In genomic region chr2:72499074-72499721, GRCm38 (mm10) we compare ENCODE assay signal across 9 mouse cellular contexts. TPM values are rescaled to one million over a fixed set of nuclear protein-coding genes. Genes with fewer than 3 reads are reported as not detected.
DNase-seq lines count a peak whose midpoint lies in the region; ATAC-seq lines count a peak whose summit lies in the region.
"Had no signal": no experiment of that assay in that cellular context is flagged by ENCODE, and none has a peak within 500 bp of the region (broad histone marks: within the 10 kb centered on the region; RNA-seq: fewer than 3 reads in every experiment).

No protein-coding gene starts in this region.

- H3K9me3 ChIP-seq in liver, embryonic 11.5 days (ENCODE audit: control insufficient read depth, low read length), result no peaks in the 10 kb centered on the region
- H3K9me3 ChIP-seq in forebrain, embryonic 12.5 days, result no peaks in the 10 kb centered on the region
- H3K9me3 ChIP-seq in limb, embryonic 13.5 days, result no peaks in the 10 kb centered on the region

- H3K4me3 ChIP-seq in liver, embryonic 11.5 days (ENCODE audit: low read depth, low read length), result 0 out of 2 replicates have a peak overlapping the region, but pooled peaks have one; percentile 14
- peak overlapping the region; percentile 24 for H3K4me3 ChIP-seq in forebrain, embryonic 12.5 days (replicated peaks)
- H3K4me3 ChIP-seq in limb, embryonic 13.5 days, result peak overlapping the region; percentile 32

- peak overlapping the region; percentile 48 for H3K4me2 ChIP-seq in liver, embryonic 11.5 days
- H3K4me2 ChIP-seq in forebrain, embryonic 12.5 days, result peak overlapping the region; percentile 51
- H3K4me2 ChIP-seq in limb, embryonic 13.5 days (replicated peaks), result peak overlapping the region; percentile 66

- ATAC-seq in liver, embryonic 11.5 days (replicated peaks; ENCODE audit: low FRiP score), result no peak
- no peak for ATAC-seq in forebrain, embryonic 12.5 days (ENCODE audit: low FRiP score)
- ATAC-seq in limb, embryonic 13.5 days (ENCODE audit: low FRiP score, low read depth), result no peak

- WGBS in liver, embryonic 11.5 days, result 11% methylated on average over 23 of the region's 23 CpGs
- WGBS in forebrain, embryonic 12.5 days, result 2% methylated on average over 23 of the region's 23 CpGs
- WGBS in limb, embryonic 13.5 days, result 3% methylated on average over 23 of the region's 23 CpGs

- no peak overlapping the region for H3K27ac ChIP-seq in liver, embryonic 11.5 days (ENCODE audit: low read depth, low read length)
- H3K27ac ChIP-seq in forebrain, embryonic 12.5 days, result no peak overlapping the region
- no peak overlapping the region for H3K27ac ChIP-seq in limb, embryonic 13.5 days

- peaks cover 13% of the 10 kb centered on the region for H3K27me3 ChIP-seq in liver, embryonic 11.5 days (replicated peaks; ENCODE audit: control insufficient read depth, insufficient read depth, low read length)
- peaks cover 48% of the 10 kb centered on the region for H3K27me3 ChIP-seq in forebrain, embryonic 12.5 days
- H3K27me3 ChIP-seq in limb, embryonic 13.5 days, result peaks cover 6% of the 10 kb centered on the region; the same call in 1 of the 2 replicates

- no peak overlapping the region for H3K9ac ChIP-seq in liver, embryonic 11.5 days (ENCODE audit: low read depth, low read length)
- peak overlapping the region; percentile 29; the same call in 1 of the 2 replicates for H3K9ac ChIP-seq in forebrain, embryonic 12.5 days
- H3K9ac ChIP-seq in limb, embryonic 13.5 days, result peak overlapping the region; percentile 63

- DNase-seq in liver, embryonic 11.5 days (ENCODE audit: low spot score), result no peak
- DNase-seq in liver, result no peak
- DNase-seq in retina, embryonic 14.5 days (ENCODE audit: low spot score), result peak; percentile 38
- no peak for DNase-seq in thymus, postnatal 4 days
- DNase-seq in cerebellum, postnatal 4 days (ENCODE audit: low spot score in 2 of 2), result no peak
- no peak for DNase-seq in cerebellum, adult 9-10 months
- DNase-seq: lung, postnatal 10 days had no signal

- no peaks in the 10 kb centered on the region for H3K36me3 ChIP-seq in liver, embryonic 11.5 days (ENCODE audit: control insufficient read depth, insufficient read depth, low read length)
- no peaks in the 10 kb centered on the region for H3K36me3 ChIP-seq in forebrain, embryonic 12.5 days (replicated peaks)
- no peaks in the 10 kb centered on the region for H3K36me3 ChIP-seq in limb, embryonic 13.5 days

- H3K4me1 ChIP-seq in liver, embryonic 11.5 days (replicated peaks; ENCODE audit: control insufficient read depth, insufficient read depth, low read length), result no peaks in the 10 kb centered on the region
- peaks cover 20% of the 10 kb centered on the region for H3K4me1 ChIP-seq in forebrain, embryonic 12.5 days
- H3K4me1 ChIP-seq in limb, embryonic 13.5 days, result peaks cover 11% of the 10 kb centered on the region

RNA-seq across cellular contexts. Expression of gene Cdca7, which starts 23.2 kb away (rescaled TPM):
- polyA plus RNA-seq in liver, embryonic 11.5 days (2014; fragmentation: Nextera tagmentation; extraction: Ambion mirVana), result 156 and 165 TPM in 2 replicates
- 228 and 252 TPM in 2 replicates for polyA plus RNA-seq in forebrain, embryonic 12.5 days (2016; fragmentation: Nextera tagmentation; extraction: Ambion mirVana)
- polyA plus RNA-seq in limb, embryonic 13.5 days (2015; fragmentation: Nextera tagmentation; extraction: Ambion mirVana), result 173 and 178 TPM in 2 replicates
